ENCODE assay signal across 36 mouse cellular contexts in genomic region chr11:101327311-101327710, GRCm38 (mm10). TPM values are rescaled to one million over a fixed set of nuclear protein-coding genes. Genes with fewer than 3 reads are reported as not detected.
DNase-seq lines count a peak whose midpoint lies in the region; ATAC-seq and TF ChIP-seq lines count a peak whose summit lies in the region.
"Had no signal": no experiment of that assay in that cellular context is flagged by ENCODE, and none has a peak within 500 bp of the region (broad histone marks: within the 10 kb centered on the region; RNA-seq: fewer than 3 reads in every experiment).

No protein-coding gene starts in this region.

- H3K36me3 ChIP-seq in kidney, adult 2 months (ENCODE audit: control insufficient read depth, insufficient read depth, low read length), result peaks cover 3% of the 10 kb centered on the region; the same call in 1 of the 2 replicates
- H3K36me3 ChIP-seq in kidney, embryonic 15.5 days, result peaks cover 39% of the 10 kb centered on the region
- H3K36me3 ChIP-seq in MEL (ENCODE audit: control insufficient read depth in 1 of 2, insufficient read depth in 2 of 2, low read length in 2 of 2), result peaks cover 0 to 10% of the 10 kb centered on the region in 2 experiments; a peak in 2 of 4 replicates

- no peaks in the 10 kb centered on the region for H3K4me1 ChIP-seq in kidney, adult 2 months (ENCODE audit: control insufficient read depth, insufficient read depth, low read length)
- 0 out of 2 replicates have a peak, but pooled peaks cover 3% of the 10 kb centered on the region for H3K4me1 ChIP-seq in kidney, embryonic 15.5 days
- H3K4me1 ChIP-seq in MEL (ENCODE audit: control insufficient read depth in 1 of 2, insufficient read depth in 2 of 2, low read length in 2 of 2), result no peaks in the 10 kb centered on the region

- no peak for ATAC-seq in kidney, embryonic 15.5 days (replicated peaks; ENCODE audit: low FRiP score)
- no peak for ATAC-seq in megakaryocyte, adult 5-6 weeks (ENCODE audit: poor library complexity, severe bottlenecking)
- ATAC-seq: forebrain, embryonic 14.5 days had no signal

- TF ChIP-seq CTCF in kidney, adult 2 months (conservative IDR thresholded peaks at IDR 0.05; ENCODE audit: insufficient read depth, insufficient read length, low read depth, low read length), result no peak
- TF ChIP-seq CTCF in MEL (IDR thresholded peaks at IDR 0.05 in 2 of 3, conservative IDR thresholded peaks at IDR 0.05 in 1 of 3; ENCODE audit: control insufficient read depth in 1 of 3, insufficient read depth in 1 of 3, low read depth in 2 of 3, low read length in 3 of 3, poor library complexity in 1 of 3, severe bottlenecking in 1 of 3), result no peak

- no peak overlapping the region for H3K4me3 ChIP-seq in kidney, adult 2 months (ENCODE audit: insufficient read depth, low read depth, low read length)
- H3K4me3 ChIP-seq in kidney, embryonic 15.5 days (replicated peaks), result no peak overlapping the region
- no peak overlapping the region for H3K4me3 ChIP-seq in MEL (ENCODE audit: control insufficient read depth in 1 of 2, insufficient read depth in 1 of 2, low read depth in 2 of 2, low read length in 2 of 2)
- H3K4me3 ChIP-seq: heart, embryonic 12.5 days; hindbrain, embryonic 13.5 days; limb, embryonic 10.5 days; limb, embryonic 15.5 days had no signal

- H3K27ac ChIP-seq in kidney, adult 2 months (ENCODE audit: insufficient read depth, low read depth, low read length), result no peak overlapping the region
- H3K27ac ChIP-seq in kidney, embryonic 15.5 days, result no peak overlapping the region
- no peak overlapping the region for H3K27ac ChIP-seq in MEL (ENCODE audit: control insufficient read depth, low read depth, low read length)
- H3K27ac ChIP-seq: hindbrain, embryonic 13.5 days; limb, embryonic 10.5 days; limb, embryonic 15.5 days; macrophage; stomach, postnatal 0 days had no signal

- no peaks in the 10 kb centered on the region for H3K79me2 ChIP-seq in MEL (ENCODE audit: control insufficient read depth, insufficient read depth, low read length, poor library complexity)

- TF ChIP-seq EP300 in MEL (IDR thresholded peaks at IDR 0.05; ENCODE audit: low read depth in 1 of 2, low read length in 2 of 2), result no peak

- no peaks in the 10 kb centered on the region for H3K9me3 ChIP-seq in kidney, embryonic 15.5 days (replicated peaks)
- no peaks in the 10 kb centered on the region for H3K9me3 ChIP-seq in MEL (replicated peaks; ENCODE audit: insufficient read depth, low read length)
- H3K9me3 ChIP-seq: heart, embryonic 12.5 days; hindbrain, embryonic 13.5 days; limb, embryonic 10.5 days; limb, embryonic 15.5 days had no signal

- H3K4me2 ChIP-seq in kidney, embryonic 15.5 days, result no peak overlapping the region
- H3K4me2 ChIP-seq: heart, embryonic 12.5 days; hindbrain, embryonic 13.5 days; limb, embryonic 15.5 days had no signal

- WGBS in kidney, adult 2 months, result 30% methylated on average over 3 of the region's 3 CpGs
- 54% methylated on average over 3 of the region's 3 CpGs for WGBS in kidney, embryonic 15.5 days

- H3K9ac ChIP-seq in kidney, embryonic 15.5 days, result no peak overlapping the region
- no peak overlapping the region for H3K9ac ChIP-seq in MEL (ENCODE audit: control insufficient read depth, low read depth, low read length, poor library complexity, severe bottlenecking)
- H3K9ac ChIP-seq: heart, embryonic 12.5 days; hindbrain, embryonic 13.5 days; limb, embryonic 15.5 days had no signal

- TF ChIP-seq RAD21 in MEL (IDR thresholded peaks at IDR 0.05; ENCODE audit: low read depth, low read length), result no peak

- DNase-seq in kidney, adult 2 months, result peak; percentile 35
- peak; percentile 25 for DNase-seq in 3T3-L1 (ENCODE audit: low read depth, low spot score)
- no peak for DNase-seq in MEL (ENCODE audit: low read depth, low spot score)
- DNase-seq in retina, embryonic 14.5 days (ENCODE audit: low spot score), result peak; percentile 23
- no peak for DNase-seq in embryo, embryonic 11 days
- DNase-seq: adrenal gland, adult 2 months; B cell, adult 2 months; cerebellum, adult 2 months; cerebellum, postnatal 25 days; gastrocnemius, postnatal 25 days; heart, adult 18-20 months; heart, postnatal 4 days; kidney, adult 11 months; lung, adult 2 months; lung, postnatal 10 days; midbrain, embryonic 14.5 days; right cerebral cortex, adult 18-20 months; spleen, adult 18-20 months; thymus, adult 18-20 months; thymus, postnatal 4 days had no signal

- H3K27me3 ChIP-seq in kidney, adult 2 months (replicated peaks; ENCODE audit: control insufficient read depth, insufficient read depth, low read length), result no peaks in the 10 kb centered on the region
- no peaks in the 10 kb centered on the region for H3K27me3 ChIP-seq in kidney, embryonic 15.5 days
- no peaks in the 10 kb centered on the region for H3K27me3 ChIP-seq in MEL (ENCODE audit: control insufficient read depth in 1 of 2, insufficient read depth in 2 of 2, low read length in 2 of 2)
- H3K27me3 ChIP-seq: heart, embryonic 12.5 days; hindbrain, embryonic 13.5 days; limb, embryonic 15.5 days had no signal

- TF ChIP-seq POLR2A in kidney, adult 2 months (IDR thresholded peaks at IDR 0.05; ENCODE audit: low read depth, low read length), result no peak
- no peak for TF ChIP-seq POLR2A in MEL (IDR thresholded peaks at IDR 0.05; ENCODE audit: control insufficient read depth in 1 of 2, insufficient read depth in 1 of 2, low read depth in 1 of 2, low read length in 2 of 2, poor library complexity in 1 of 2)

TF ChIP-seq in MEL, 35 proteins besides CTCF, POLR2A, EP300 and RAD21:
- TF ChIP-seq JUND (IDR thresholded peaks at IDR 0.05; ENCODE audit: low read depth, low read length), result no peak
- TF ChIP-seq TCF12 (IDR thresholded peaks at IDR 0.05; ENCODE audit: low read depth, low read length), result no peak
- TF ChIP-seq POLR2AphosphoS2 (IDR thresholded peaks at IDR 0.05; ENCODE audit: low read length), result peak; percentile 72; the same call in 1 of the 2 replicates

RNA-seq across cellular contexts. Expression of gene Aoc2, which starts 2.4 kb away (rescaled TPM):
- polyA plus RNA-seq in kidney, adult 2 months (2012; rRNA removed), result 2.6 and 3.1 TPM in 2 replicates
- polyA plus RNA-seq in kidney, embryonic 15.5 days (2015; fragmentation: Nextera tagmentation; extraction: Ambion mirVana), result 1.7 and 2.0 TPM in 2 replicates
- 9.1 and 12.1 TPM in 2 replicates for total RNA-seq in MEL (2012; rRNA removed)
- 10 to 100 TPM in 1 of 2 experiments, not detected in 1; 21.1 TPM for polyA plus RNA-seq in MEL (2012; ENCODE audit: insufficient read depth in 1 of 2, insufficient read length in 2 of 2, low read depth in 1 of 2, low replicate concordance in 2 of 2, missing spikeins in 1 of 2)
- total RNA-seq in megakaryocyte, adult 5-6 weeks (2015), result 0.98 and 2.1 TPM in 2 replicates
- 0.95 and 1.4 TPM in 2 replicates for total RNA-seq in megakaryocyte, adult 5-6 weeks (2017)

RNA-seq across cellular contexts. Expression of gene Aoc3, which starts 3.1 kb away (rescaled TPM):
- polyA plus RNA-seq in kidney, adult 2 months (2012; rRNA removed), result 12.5 and 14.8 TPM in 2 replicates
- polyA plus RNA-seq in kidney, embryonic 15.5 days (2015; fragmentation: Nextera tagmentation; extraction: Ambion mirVana), result 0.57 and 0.97 TPM in 2 replicates
- 0.62 and 0.69 TPM in 2 replicates for total RNA-seq in MEL (2012; rRNA removed)
- 1 to 10 TPM in 1 of 2 experiments, not detected in 1; 2.2 TPM for polyA plus RNA-seq in MEL (2012; ENCODE audit: insufficient read depth in 1 of 2, insufficient read length in 2 of 2, low read depth in 1 of 2, low replicate concordance in 2 of 2, missing spikeins in 1 of 2)
- total RNA-seq in megakaryocyte, adult 5-6 weeks (2015), result 0.05 TPM in 1 of 2 replicates, not detected in the other
- total RNA-seq in megakaryocyte, adult 5-6 weeks (2017), result not detected in 2 replicates
- total RNA-seq: monocyte, adult 5-6 weeks had no signal
- polyA plus RNA-seq: hindbrain, embryonic 13.5 days; macrophage; neural tube, embryonic 14.5 days had no signal

RNA-seq across cellular contexts. Expression of gene Psme3, which starts 11.3 kb away (rescaled TPM):
- polyA plus RNA-seq in kidney, adult 2 months (2012; rRNA removed), result 61.6 and 75.5 TPM in 2 replicates
- 153 and 156 TPM in 2 replicates for polyA plus RNA-seq in kidney, embryonic 15.5 days (2015; fragmentation: Nextera tagmentation; extraction: Ambion mirVana)
- 129 and 139 TPM in 2 replicates for total RNA-seq in MEL (2012; rRNA removed)
- 100 to 1,000 TPM; 369 to 446 TPM for polyA plus RNA-seq in MEL (2012; ENCODE audit: insufficient read depth in 1 of 2, insufficient read length in 2 of 2, low read depth in 1 of 2, low replicate concordance in 2 of 2, missing spikeins in 1 of 2)
- total RNA-seq in megakaryocyte, adult 5-6 weeks (2015), result 90.6 and 116 TPM in 2 replicates
- total RNA-seq in megakaryocyte, adult 5-6 weeks (2017), result 62.1 and 91.5 TPM in 2 replicates

RNA-seq across cellular contexts. Expression of gene Becn1, which starts 25.2 kb away (rescaled TPM):
- polyA plus RNA-seq in kidney, adult 2 months (2012; rRNA removed), result 61.9 and 89.5 TPM in 2 replicates
- 162 and 166 TPM in 2 replicates for polyA plus RNA-seq in kidney, embryonic 15.5 days (2015; fragmentation: Nextera tagmentation; extraction: Ambion mirVana)
- 167 and 181 TPM in 2 replicates for total RNA-seq in MEL (2012; rRNA removed)
- polyA plus RNA-seq in MEL (2012; ENCODE audit: insufficient read depth in 1 of 2, insufficient read length in 2 of 2, low read depth in 1 of 2, low replicate concordance in 2 of 2, missing spikeins in 1 of 2), result 100 to 1,000 TPM in 1 of 2 experiments, not detected in 1; 122 TPM
- total RNA-seq in megakaryocyte, adult 5-6 weeks (2015), result 62.2 and 68.0 TPM in 2 replicates
- total RNA-seq in megakaryocyte, adult 5-6 weeks (2017), result 129 and 168 TPM in 2 replicates

RNA-seq across cellular contexts. Expression of gene G6pc, which starts 40.0 kb away (rescaled TPM):
- 322 and 349 TPM in 2 replicates for polyA plus RNA-seq in kidney, adult 2 months (2012; rRNA removed)
- 1.1 and 1.2 TPM in 2 replicates for polyA plus RNA-seq in kidney, embryonic 15.5 days (2015; fragmentation: Nextera tagmentation; extraction: Ambion mirVana)
- not detected in 2 replicates for total RNA-seq in MEL (2012; rRNA removed)
- polyA plus RNA-seq in MEL (2012; ENCODE audit: insufficient read depth in 1 of 2, insufficient read length in 2 of 2, low read depth in 1 of 2, low replicate concordance in 2 of 2, missing spikeins in 1 of 2), result not detected
- total RNA-seq in megakaryocyte, adult 5-6 weeks (2015), result not detected in 2 replicates
- not detected in 2 replicates for total RNA-seq in megakaryocyte, adult 5-6 weeks (2017)
- total RNA-seq: ES-E14; gastrocnemius, adult 18-20 months; gastrocnemius, postnatal 25 days; heart, adult 18-20 months; heart, postnatal 4 days; layer of hippocampus, postnatal 36 days; left cerebral cortex, postnatal 10 days; monocyte, adult 5-6 weeks had no signal
- polyA plus RNA-seq: cerebellum, adult 2 months; embryonic facial prominence, embryonic 11.5 days; forebrain, embryonic 14.5 days; heart, embryonic 12.5 days; hindbrain, embryonic 13.5 days; limb, embryonic 10.5 days; limb, embryonic 15.5 days; macrophage; midbrain, embryonic 14.5 days; neural tube, embryonic 14.5 days had no signal

Comparison
In these comparisons a context has a peak if more than half of its experiments do, and no peak if none do; other contexts are left out.
1. DNase-seq: peak in kidney, adult 2 months (single experiment), 3T3-L1 (single experiment) and retina, embryonic 14.5 days (single experiment); none in MEL (single experiment) and embryo, embryonic 11 days (single experiment).